Comparison of ENCODE assay signal across 7 mouse cellular contexts in genomic region chr11:69682209-69682839, GRCm38 (mm10). TPM values are rescaled to one million over a fixed set of nuclear protein-coding genes. Genes with fewer than 3 reads are reported as not detected.
A peak's percentile ranks its signal among the peaks of the same experiment; 100 is the strongest.
DNase-seq lines count a peak whose midpoint lies in the region; ATAC-seq and TF ChIP-seq lines count a peak whose summit lies in the region.

No protein-coding gene starts in this region.

- no peak for DNase-seq in lung, adult 18-20 months
- DNase-seq in Muller cell, postnatal 12 days (ENCODE audit: inconsistent ontology term), result no peak
- no peak for DNase-seq in adrenal gland, postnatal 25 days

- ATAC-seq in lung, embryonic 15.5 days (ENCODE audit: borderline replicate concordance, extremely low read depth, low FRiP score, low TSS enrichment), result peak; percentile 1; the same call in 1 of the 2 replicates
- ATAC-seq in intestine, embryonic 16.5 days, result peak; percentile 17

- H3K4me1 ChIP-seq in lung, embryonic 15.5 days, result peaks cover 57% of the 10 kb centered on the region
- H3K4me1 ChIP-seq in erythroblast, embryonic 14.5 days (ENCODE audit: control insufficient read depth), result peaks cover 40% of the 10 kb centered on the region
- H3K4me1 ChIP-seq in intestine, embryonic 16.5 days (ENCODE audit: control insufficient read depth, insufficient read depth, low read length), result peaks cover 41% of the 10 kb centered on the region
- H3K4me1 ChIP-seq in olfactory bulb, adult 2 months (ENCODE audit: control insufficient read depth, insufficient read depth, low read length), result peaks cover 34% of the 10 kb centered on the region

- H3K9me3 ChIP-seq in lung, embryonic 15.5 days, result no peaks in the 10 kb centered on the region
- no peaks in the 10 kb centered on the region for H3K9me3 ChIP-seq in erythroblast, embryonic 14.5 days (ENCODE audit: control insufficient read depth, low read length)
- no peaks in the 10 kb centered on the region for H3K9me3 ChIP-seq in intestine, embryonic 16.5 days (ENCODE audit: control insufficient read depth, low read length)

- no peak for TF ChIP-seq POLR2A in olfactory bulb, adult 2 months (IDR thresholded peaks at IDR 0.05; ENCODE audit: insufficient read depth, low read depth, low read length)

- TF ChIP-seq CTCF in olfactory bulb, adult 2 months (IDR thresholded peaks at IDR 0.05; ENCODE audit: insufficient read depth, low read depth, low read length), result no peak

- WGBS in lung, embryonic 15.5 days, result 17% methylated on average over 24 of the region's 24 CpGs
- 20% methylated on average over 24 of the region's 24 CpGs for WGBS in intestine, embryonic 16.5 days
- 18% methylated on average over 24 of the region's 24 CpGs for WGBS in olfactory bulb, adult 2 months

- H3K36me3 ChIP-seq in lung, embryonic 15.5 days, result peaks cover 27% of the 10 kb centered on the region
- peaks cover 28% of the 10 kb centered on the region for H3K36me3 ChIP-seq in erythroblast, embryonic 14.5 days (ENCODE audit: control insufficient read depth)
- peaks cover 6% of the 10 kb centered on the region; the same call in 1 of the 2 replicates for H3K36me3 ChIP-seq in intestine, embryonic 16.5 days (ENCODE audit: control insufficient read depth, insufficient read depth, low read length)

- no peaks in the 10 kb centered on the region for H3K27me3 ChIP-seq in lung, embryonic 15.5 days
- H3K27me3 ChIP-seq in erythroblast, embryonic 14.5 days (ENCODE audit: control insufficient read depth), result peaks cover 7% of the 10 kb centered on the region
- no peaks in the 10 kb centered on the region for H3K27me3 ChIP-seq in intestine, embryonic 16.5 days (replicated peaks; ENCODE audit: control insufficient read depth, insufficient read depth, low read length)

- peak overlapping the region; percentile 88 for H3K4me2 ChIP-seq in lung, embryonic 15.5 days
- peak overlapping the region; percentile 90 for H3K4me2 ChIP-seq in intestine, embryonic 16.5 days (ENCODE audit: low read depth, low read length)

- H3K4me3 ChIP-seq in lung, embryonic 15.5 days, result peak overlapping the region; percentile 90
- peak overlapping the region; percentile 91 for H3K4me3 ChIP-seq in erythroblast, embryonic 14.5 days (replicated peaks)
- peak overlapping the region; percentile 84 for H3K4me3 ChIP-seq in intestine, embryonic 16.5 days (ENCODE audit: low read length)
- H3K4me3 ChIP-seq in olfactory bulb, adult 2 months (ENCODE audit: insufficient read depth, low read depth, low read length), result peak overlapping the region; percentile 73

- peak overlapping the region; percentile 96 for H3K27ac ChIP-seq in lung, embryonic 15.5 days
- H3K27ac ChIP-seq in intestine, embryonic 16.5 days (ENCODE audit: low read length), result peak overlapping the region; percentile 92
- H3K27ac ChIP-seq in olfactory bulb, adult 2 months (ENCODE audit: insufficient read depth, low read depth, low read length), result peak overlapping the region; percentile 52

- peak overlapping the region; percentile 85 for H3K9ac ChIP-seq in lung, embryonic 15.5 days
- H3K9ac ChIP-seq in intestine, embryonic 16.5 days (ENCODE audit: low read depth, low read length), result peak overlapping the region; percentile 84

RNA-seq across cellular contexts. Expression of gene Senp3, which starts 0.4 kb away (rescaled TPM):
- 72.5 and 81.1 TPM in 2 replicates for polyA plus RNA-seq in lung, embryonic 15.5 days (2015; fragmentation: Nextera tagmentation; extraction: Ambion mirVana)
- 5.4 and 5.6 TPM in 2 replicates for polyA plus RNA-seq in erythroblast, embryonic 14.5 days (2012)
- 51.8 and 60.3 TPM in 2 replicates for polyA plus RNA-seq in intestine, embryonic 16.5 days (2015; fragmentation: Nextera tagmentation; extraction: Ambion mirVana)
- not detected in 2 replicates for polyA plus RNA-seq in olfactory bulb, adult 2 months (2012; ENCODE audit: insufficient read depth, insufficient read length, low replicate concordance, missing spikeins)
- total RNA-seq in adrenal gland, postnatal 25 days (2021), result 91.6 and 91.8 TPM in 2 replicates

RNA-seq across cellular contexts. Expression of gene Tnfsf13, which starts 3.3 kb away (rescaled TPM):
- 1.0 and 1.1 TPM in 2 replicates for polyA plus RNA-seq in lung, embryonic 15.5 days (2015; fragmentation: Nextera tagmentation; extraction: Ambion mirVana)
- not detected in 2 replicates for polyA plus RNA-seq in erythroblast, embryonic 14.5 days (2012)
- polyA plus RNA-seq in intestine, embryonic 16.5 days (2015; fragmentation: Nextera tagmentation; extraction: Ambion mirVana), result 0.44 and 0.57 TPM in 2 replicates
- not detected in 2 replicates for polyA plus RNA-seq in olfactory bulb, adult 2 months (2012; ENCODE audit: insufficient read depth, insufficient read length, low replicate concordance, missing spikeins)
- 3.8 and 4.1 TPM in 2 replicates for total RNA-seq in adrenal gland, postnatal 25 days (2021)

RNA-seq across cellular contexts. Expression of gene Eif4a1, which starts 10.1 kb away (rescaled TPM):
- 595 and 603 TPM in 2 replicates for polyA plus RNA-seq in lung, embryonic 15.5 days (2015; fragmentation: Nextera tagmentation; extraction: Ambion mirVana)
- polyA plus RNA-seq in erythroblast, embryonic 14.5 days (2012), result 27.9 and 30.9 TPM in 2 replicates
- polyA plus RNA-seq in intestine, embryonic 16.5 days (2015; fragmentation: Nextera tagmentation; extraction: Ambion mirVana), result 524 and 563 TPM in 2 replicates
- polyA plus RNA-seq in olfactory bulb, adult 2 months (2012; ENCODE audit: insufficient read depth, insufficient read length, low replicate concordance, missing spikeins), result 796 TPM in 1 of 2 replicates, not detected in the other
- total RNA-seq in adrenal gland, postnatal 25 days (2021), result 624 and 654 TPM in 2 replicates

RNA-seq across cellular contexts. Expression of gene Tnfsf12, which starts 13.3 kb away (rescaled TPM):
- 8.3 and 8.9 TPM in 2 replicates for polyA plus RNA-seq in lung, embryonic 15.5 days (2015; fragmentation: Nextera tagmentation; extraction: Ambion mirVana)
- 0.02 TPM in 1 of 2 replicates, not detected in the other for polyA plus RNA-seq in erythroblast, embryonic 14.5 days (2012)
- polyA plus RNA-seq in intestine, embryonic 16.5 days (2015; fragmentation: Nextera tagmentation; extraction: Ambion mirVana), result 6.0 and 6.3 TPM in 2 replicates
- not detected in 2 replicates for polyA plus RNA-seq in olfactory bulb, adult 2 months (2012; ENCODE audit: insufficient read depth, insufficient read length, low replicate concordance, missing spikeins)
- total RNA-seq in adrenal gland, postnatal 25 days (2021), result 16.6 and 25.6 TPM in 2 replicates

RNA-seq across cellular contexts. Expression of gene Tnfsfm13, which starts 13.6 kb away (rescaled TPM):
- polyA plus RNA-seq in lung, embryonic 15.5 days (2015; fragmentation: Nextera tagmentation; extraction: Ambion mirVana), result 4.3 and 5.9 TPM in 2 replicates
- polyA plus RNA-seq in erythroblast, embryonic 14.5 days (2012), result not detected in 2 replicates
- 3.0 and 3.3 TPM in 2 replicates for polyA plus RNA-seq in intestine, embryonic 16.5 days (2015; fragmentation: Nextera tagmentation; extraction: Ambion mirVana)
- polyA plus RNA-seq in olfactory bulb, adult 2 months (2012; ENCODE audit: insufficient read depth, insufficient read length, low replicate concordance, missing spikeins), result not detected in 2 replicates
- 3.8 and 4.6 TPM in 2 replicates for total RNA-seq in adrenal gland, postnatal 25 days (2021)
